Mouse (Mus musculus) T-helper 2 cell (primary cell): ENCODE results near the gene Upk3a.

ENCODE experiments used
- in situ Hi-C: fragments of 300-600 bp; cut with MboI, MseI; formaldehyde crosslinking; loops from one replicate; pipeline ENCODE4 v1.15.1; 2025; ENCODE audit warnings: high pct_unique_total_duplicates

Gene Upk3a

GRCm38 (mm10) chr15:84997768-84998454 lies 19.0 kb upstream of the Upk3a start:
- in situ Hi-C loops = loop anchor here (5.0 kb wide), 1 partner anchor 74 kb away; no protein-coding TSS in a partner anchor

GRCm38 (mm10) chr15:84999911-85000310 lies 17.0 kb upstream of the Upk3a start:
- in situ Hi-C loops = loop anchor here (5.0 kb wide), 1 partner anchor 72 kb away; no protein-coding TSS in a partner anchor

DNA sequence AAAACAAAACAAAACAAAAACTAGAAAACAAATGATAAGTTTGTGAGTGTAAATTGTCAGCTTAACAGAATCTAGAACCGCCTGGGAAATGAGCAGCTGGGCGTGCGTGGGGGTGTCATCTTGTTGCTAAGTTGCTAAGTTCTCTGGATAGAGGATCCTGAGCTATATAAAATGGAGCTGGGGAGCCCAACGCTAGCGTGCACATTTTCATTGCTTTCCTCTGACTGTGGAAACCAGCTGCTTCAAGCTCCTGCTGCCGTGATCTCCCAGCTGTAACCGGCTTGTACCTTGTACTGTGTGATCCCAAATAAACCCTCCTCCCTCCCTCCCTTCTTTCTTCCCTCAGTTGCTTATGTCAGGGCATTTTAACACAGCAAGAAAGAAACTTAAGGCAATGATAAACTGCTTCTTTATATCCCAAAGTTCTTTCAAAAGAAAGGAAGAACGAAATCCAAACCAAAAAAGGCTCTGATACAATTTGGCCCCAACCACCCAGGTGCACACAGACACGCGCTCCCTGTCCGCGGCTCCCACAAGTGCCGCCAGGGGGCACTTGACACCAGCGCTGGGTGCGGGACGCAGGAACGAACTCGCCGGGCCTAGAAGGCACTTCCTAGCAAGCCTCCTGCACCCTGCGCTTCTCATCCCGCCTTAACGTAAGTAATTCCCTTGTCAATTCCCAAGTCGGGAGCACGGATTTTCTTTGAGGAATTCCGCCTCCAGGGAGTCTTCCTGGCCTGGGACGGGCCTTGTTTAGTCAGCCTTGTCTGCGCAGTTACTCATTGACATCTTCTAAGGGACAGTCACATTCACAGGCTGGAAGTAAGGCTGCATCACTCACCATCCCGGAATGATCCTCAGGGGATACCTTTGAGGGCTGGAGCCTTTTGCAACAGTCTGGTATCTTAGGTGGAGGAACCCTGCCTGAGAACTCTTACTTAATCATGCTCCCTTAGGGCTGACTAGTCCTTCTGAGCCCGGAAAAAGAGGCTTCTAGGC lies 15.7 kb upstream of the Upk3a start:
- in situ Hi-C loops = no loop called here

DNA sequence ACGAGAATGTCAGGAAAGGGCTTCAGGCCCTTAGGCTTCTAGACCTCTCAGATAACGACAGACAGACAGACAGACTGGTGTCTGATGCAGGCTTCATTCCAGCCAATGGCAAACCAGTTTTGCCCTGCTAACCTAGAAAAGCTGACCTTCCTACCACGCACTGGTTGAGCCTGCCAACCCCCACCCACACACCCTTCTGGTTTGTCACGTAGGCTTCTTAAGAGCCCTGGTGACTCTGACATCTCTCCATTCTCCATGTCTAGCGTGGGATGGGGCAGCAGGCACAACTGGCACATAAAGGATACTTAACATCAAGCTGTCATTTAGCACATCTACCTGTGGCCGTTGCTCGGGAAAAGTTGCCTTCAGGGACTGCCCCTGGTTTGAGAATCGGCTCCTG lies 7.3 kb upstream of the Upk3a start:
- in situ Hi-C loops = no loop called here

- in situ Hi-C loops = no loop called here
These were observed 4.9 kb upstream of the Upk3a start for GRCm38 (mm10) chr15:85011895-85012661.

- in situ Hi-C loops = no loop called here
These were observed 4.3 kb upstream of the Upk3a start for GRCm38 (mm10) chr15:85012662-85013054.

- in situ Hi-C loops = no loop called here
These were observed 1.2 kb upstream of the Upk3a start for GRCm38 (mm10) chr15:85015771-85016170.

GRCm38 (mm10) chr15:85022211-85022610 lies 5.3 kb downstream of the Upk3a start:
- in situ Hi-C loops = no loop called here

GRCm38 (mm10) chr15:85026197-85026596 lies 9.3 kb downstream of the Upk3a start:
- in situ Hi-C loops = loop anchor here (25.0 kb wide), 1 partner anchor 1161 kb away; the partner anchor contains the start of gene Cerk

DNA sequence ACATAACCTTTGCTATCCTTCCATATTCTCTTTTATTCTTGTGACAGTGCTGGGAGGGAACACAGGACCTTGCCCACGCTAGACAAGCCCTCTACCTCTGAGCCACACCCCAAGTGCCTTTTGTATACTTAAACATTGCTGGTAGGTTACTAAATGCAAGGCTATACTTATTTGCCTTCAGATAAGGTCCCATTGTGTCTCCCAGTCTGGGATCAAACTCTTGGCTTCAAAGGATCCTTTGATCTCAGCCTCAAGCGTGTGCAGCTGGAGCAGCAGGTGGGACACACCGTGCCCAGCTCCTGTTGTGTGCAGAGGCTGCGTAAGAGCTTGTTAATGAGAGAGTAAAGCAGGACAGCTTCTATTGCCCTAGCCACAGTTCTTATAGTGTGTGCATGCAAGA lies 10.8 kb downstream of the Upk3a start:
- in situ Hi-C loops = loop anchor here (25.0 kb wide), 1 partner anchor 1160 kb away; the partner anchor contains the start of gene Cerk

DNA sequence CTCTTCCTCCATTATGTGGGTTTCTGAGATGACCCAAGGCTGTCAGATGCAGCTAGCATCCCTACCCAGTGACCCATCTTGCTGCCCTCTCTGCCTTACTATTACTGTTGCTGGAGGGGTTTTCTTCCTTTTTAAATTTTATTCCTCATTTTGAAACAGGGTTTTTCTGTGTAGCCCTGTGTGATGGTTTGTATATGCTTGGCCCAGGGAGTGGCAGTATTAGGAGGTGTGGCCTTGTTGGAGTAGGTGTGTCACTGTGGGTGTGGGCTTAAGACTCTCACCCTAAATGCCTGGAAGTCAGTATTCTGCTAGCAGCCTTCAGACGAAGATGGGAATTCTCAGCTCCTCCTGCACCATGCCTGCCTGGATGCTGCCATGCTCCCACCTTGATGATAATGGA lies 11.7 kb downstream of the Upk3a start, which contains the start of gene Fam118a:
TSS of gene Fam118a (plus strand) at position 301 of the 400 bp plus-strand sequence.
- in situ Hi-C loops = loop anchor here (25.0 kb wide), 1 partner anchor 1159 kb away; the partner anchor contains the start of gene Cerk

DNA sequence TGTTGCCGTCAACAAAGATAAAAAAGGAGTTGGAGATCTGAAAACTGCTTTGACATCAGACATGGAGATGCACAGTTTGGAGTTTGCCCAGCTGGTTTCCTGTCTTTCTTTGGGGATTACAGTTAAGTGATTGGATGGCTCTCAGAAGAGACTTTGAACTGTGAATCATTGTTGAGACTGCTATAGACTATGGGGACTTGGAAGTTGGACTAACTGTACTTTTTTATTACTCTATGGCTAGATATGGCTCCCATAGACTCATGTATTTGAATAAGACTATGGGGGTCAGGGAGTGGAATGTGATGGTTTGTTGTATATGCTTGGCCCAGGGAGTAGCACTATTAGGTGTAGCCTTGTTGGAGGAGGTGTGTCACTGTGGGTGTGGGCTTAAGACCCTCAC lies 13.7 kb downstream of the Upk3a start:
- in situ Hi-C loops = loop anchor here (25.0 kb wide), 1 partner anchor 1157 kb away; the partner anchor contains the start of gene Cerk

DNA sequence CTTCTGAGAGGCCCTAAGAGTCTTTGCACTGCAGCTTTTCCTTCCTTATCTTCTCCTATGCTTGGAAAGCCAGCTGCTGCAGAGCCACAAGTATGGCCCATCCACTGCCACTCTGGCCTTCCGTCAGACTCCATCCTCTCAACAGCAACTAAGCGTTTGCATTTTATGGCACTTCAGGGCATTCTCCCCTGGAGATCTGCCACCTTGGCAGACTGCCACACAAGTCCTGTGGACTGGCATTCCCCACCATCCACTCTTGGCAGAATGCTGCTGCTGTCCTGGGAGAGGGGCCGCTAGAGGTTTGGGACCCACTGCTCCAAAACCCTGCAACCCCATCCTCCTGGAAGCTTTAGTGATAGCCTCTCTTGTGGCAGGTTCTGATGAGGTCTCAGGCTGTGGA lies 14.9 kb downstream of the Upk3a start:
- in situ Hi-C loops = loop anchor here (25.0 kb wide), 1 partner anchor 1155 kb away; the partner anchor contains the start of gene Cerk

GRCm38 (mm10) chr15:85033916-85034315 lies 17.0 kb downstream of the Upk3a start:
- in situ Hi-C loops = loop anchor here (25.0 kb wide), 1 partner anchor 1153 kb away; the partner anchor contains the start of gene Cerk

DNA sequence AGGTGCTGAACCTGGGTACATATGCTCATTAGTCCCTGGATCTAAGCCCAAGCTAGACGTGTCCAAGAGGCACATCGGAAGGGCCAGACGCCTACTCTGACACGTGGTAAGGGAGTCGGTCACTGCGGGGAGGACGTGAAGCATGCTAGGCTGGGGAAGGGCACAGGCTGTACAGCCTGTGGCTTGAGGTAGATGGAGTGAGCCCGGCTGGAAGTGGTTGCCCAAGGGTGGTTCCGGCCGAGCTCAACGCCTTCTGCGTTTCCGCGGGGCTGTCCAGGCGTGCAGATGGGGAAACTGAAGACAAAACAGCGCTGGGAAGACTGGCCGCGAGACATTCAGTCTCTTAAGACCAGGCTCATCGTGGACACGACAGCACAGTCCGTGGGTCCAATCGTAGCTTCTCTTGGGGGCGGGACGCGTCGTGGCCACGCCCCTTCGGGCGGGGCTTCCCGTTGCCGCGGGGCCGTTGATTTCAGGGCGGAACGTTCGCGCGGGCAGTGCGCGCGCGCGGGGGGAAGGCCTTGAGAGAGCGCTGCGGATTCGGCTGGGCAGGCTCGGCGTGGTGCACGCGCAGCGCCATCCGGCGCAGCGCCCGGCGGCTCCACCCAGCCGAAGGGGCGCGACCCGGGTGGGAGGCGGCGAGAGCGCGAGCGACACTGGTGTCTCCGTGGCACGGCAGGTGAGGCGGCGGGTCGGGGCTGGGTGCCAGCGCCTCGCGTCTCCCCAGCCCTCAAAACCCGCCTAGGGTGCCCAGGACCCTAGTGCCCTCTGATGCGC lies 19.8 kb downstream of the Upk3a start:
- in situ Hi-C loops = loop anchor here (25.0 kb wide), 1 partner anchor 1151 kb away; the partner anchor contains the start of gene Cerk

- in situ Hi-C loops = loop anchor here (25.0 kb wide), 1 partner anchor 1150 kb away; the partner anchor contains the start of gene Cerk
These were observed 20.4 kb downstream of the Upk3a start for GRCm38 (mm10) chr15:85037343-85037690.

- in situ Hi-C loops = loop anchor here (25.0 kb wide), 1 partner anchor 1146 kb away; the partner anchor contains the start of gene Cerk
These were observed 24.7 kb downstream of the Upk3a start for GRCm38 (mm10) chr15:85041546-85042225.

DNA sequence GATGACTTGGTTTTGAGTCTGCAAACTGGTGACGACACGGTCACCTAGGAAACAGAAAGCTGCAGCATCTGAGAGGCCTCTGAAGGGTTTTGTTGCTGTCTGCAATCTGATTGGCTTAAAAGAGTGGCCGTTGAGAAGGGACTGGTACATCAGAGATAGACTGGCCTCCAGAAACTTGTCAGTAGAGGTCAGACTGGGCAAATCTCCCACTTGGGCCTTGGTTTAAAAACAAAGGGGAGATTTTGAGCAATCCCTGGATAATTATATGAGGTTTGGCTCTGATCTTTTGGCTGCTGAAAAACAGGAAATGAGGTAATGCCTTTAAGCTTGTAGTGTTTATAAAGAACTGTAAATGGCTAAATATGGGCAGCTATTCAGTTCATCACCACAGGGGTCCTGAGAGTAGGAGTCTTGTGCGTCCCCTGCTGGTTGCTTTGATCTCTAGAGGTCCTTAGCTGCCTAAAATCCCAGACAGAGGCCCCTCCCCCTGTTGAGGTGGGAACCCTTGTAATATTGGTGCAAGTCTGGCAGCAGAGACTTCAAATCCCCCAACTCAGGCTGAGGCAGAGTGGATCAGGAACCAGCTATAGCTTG lies 25.5 kb downstream of the Upk3a start:
- in situ Hi-C loops = loop anchor here (25.0 kb wide), 1 partner anchor 1145 kb away; the partner anchor contains the start of gene Cerk

DNA sequence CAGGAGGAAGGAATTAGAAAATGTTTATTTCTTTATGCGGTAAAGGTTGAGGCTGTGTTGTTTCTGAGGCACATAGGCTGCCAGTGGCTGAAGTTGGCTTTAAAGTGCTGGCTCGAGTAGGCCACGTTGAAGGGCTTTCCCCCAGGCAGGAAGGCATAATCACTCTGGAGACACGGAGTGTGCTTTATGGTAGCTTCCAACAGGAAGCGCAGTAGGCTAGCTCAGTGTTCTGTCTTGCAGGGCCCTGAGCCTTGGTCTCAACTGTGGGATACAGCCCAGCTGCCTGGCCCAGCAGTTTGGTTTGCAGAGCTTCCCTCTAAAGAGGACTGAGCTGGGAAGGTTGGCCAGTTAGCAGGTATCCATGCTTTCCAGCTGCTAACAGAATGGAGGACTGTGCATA lies 26.2 kb downstream of the Upk3a start:
- in situ Hi-C loops = loop anchor here (25.0 kb wide), 1 partner anchor 1144 kb away; the partner anchor contains the start of gene Cerk
